Mouse (Mus musculus) embryonic fibroblast, embryonic 13.5 days (primary cell): Measurements from ENCODE around the gene Plekhg5.

Experiments used
- CTCF ChIP-seq: IDR thresholded peaks from 2 replicates; pipeline ENCODE4 v1.5.1; 2011; ENCODE audit warnings: mild to moderate bottlenecking, control low read depth, low read length, moderate library complexity, borderline replicate concordance; ENCODE audit not compliant: insufficient read depth
- POLR2A ChIP-seq: IDR thresholded peaks from 2 replicates; pipeline ENCODE4 v1.6.1; 2011; ENCODE audit warnings: low read depth, mild to moderate bottlenecking, control low read depth, low read length, moderate library complexity

GRCm38 (mm10) chr4:152127884-152128283 is 55.6 kb downstream of the Plekhg5 start:
- TF ChIP-seq CTCF (no peak), POLR2A (no peak)
